Mouse (Mus musculus) intestine, embryonic 14.5 days (tissue): ENCODE data around the gene Elf3. TPM values are rescaled to one million over a fixed set of nuclear protein-coding genes. Genes with fewer than 3 reads are reported as not detected.

Experiments
- ATAC-seq: fragments of 200-750 bp; cut with Nextera tagmentation; replicated peaks from 2 replicates; pipeline ENCODE4 v1.8.0; 2017; ENCODE audit warnings: low read depth, moderate number of reproducible peaks, moderate TSS enrichment, moderate library complexity; ENCODE audit not compliant: low FRiP score, low TSS enrichment
- DNase-seq: peaks from one replicate; pipeline ENCODE4 v3.0.0-alpha.2; 2018; ENCODE audit warnings: low spot score
- H3K27ac ChIP-seq: fragments of 300-500 bp; sonication (generic); 2 replicates; pipeline ENCODE4 v1.5.1; 2014; ENCODE audit warnings: low read depth, mild to moderate bottlenecking, control low read depth
- H3K27me3 ChIP-seq: fragments of 300-500 bp; sonication (generic); replicated peaks from 2 replicates; pipeline ENCODE4 v1.6.1; 2014; ENCODE audit warnings: low read length, control low read depth; ENCODE audit not compliant: control insufficient read depth, insufficient read depth
- H3K36me3 ChIP-seq: fragments of 300-500 bp; sonication (generic); 2 replicates; pipeline ENCODE4 v1.6.1; 2014; ENCODE audit warnings: low read length, control low read depth; ENCODE audit not compliant: control insufficient read depth, insufficient read depth
- H3K4me1 ChIP-seq: fragments of 300-500 bp; sonication (generic); replicated peaks from 2 replicates; pipeline ENCODE4 v1.6.1; 2014; ENCODE audit warnings: low read length, control low read depth, mixed read lengths; ENCODE audit not compliant: control insufficient read depth, insufficient read depth
- H3K4me2 ChIP-seq: fragments of 300-500 bp; sonication (generic); 2 replicates; pipeline ENCODE4 v1.6.1; 2014; ENCODE audit warnings: low read length
- H3K4me3 ChIP-seq: fragments of 300-500 bp; sonication (generic); 2 replicates; pipeline ENCODE4 v1.5.1; 2014; ENCODE audit warnings: low read depth, low read length, control low read depth, mixed read lengths
- H3K9ac ChIP-seq: fragments of 300-500 bp; sonication (generic); 2 replicates; pipeline ENCODE4 v1.6.1; 2014; ENCODE audit warnings: mild to moderate bottlenecking, low read length
- H3K9me3 ChIP-seq: fragments of 300-500 bp; sonication (generic); 2 replicates; pipeline ENCODE4 v1.6.1; 2016; ENCODE audit warnings: low read length, control low read depth; ENCODE audit not compliant: control insufficient read depth
- WGBS: fragments of 180-500 bp; shearing (Covaris S2); extraction: QIAGEN DNeasy Blood & Tissue Kit; methylation state at CpG from one replicate; pipeline ENCODE4 v1.1.7; 2014; 5-methylcytosine and 5-hydroxymethylcytosine counted together
- polyA plus RNA-seq: library from polyadenylated mRNA; unstranded; fragments of >200 nt; fragmentation: Nextera tagmentation; extraction: Ambion mirVana; gene quantifications from 2 replicates; pipeline ENCODE4 v1.2.1, GENCODE M21; 2014

The Elf3 gene
- polyA plus RNA-seq, 1 experiment from 2014 or later: 169 TPM

DNA sequence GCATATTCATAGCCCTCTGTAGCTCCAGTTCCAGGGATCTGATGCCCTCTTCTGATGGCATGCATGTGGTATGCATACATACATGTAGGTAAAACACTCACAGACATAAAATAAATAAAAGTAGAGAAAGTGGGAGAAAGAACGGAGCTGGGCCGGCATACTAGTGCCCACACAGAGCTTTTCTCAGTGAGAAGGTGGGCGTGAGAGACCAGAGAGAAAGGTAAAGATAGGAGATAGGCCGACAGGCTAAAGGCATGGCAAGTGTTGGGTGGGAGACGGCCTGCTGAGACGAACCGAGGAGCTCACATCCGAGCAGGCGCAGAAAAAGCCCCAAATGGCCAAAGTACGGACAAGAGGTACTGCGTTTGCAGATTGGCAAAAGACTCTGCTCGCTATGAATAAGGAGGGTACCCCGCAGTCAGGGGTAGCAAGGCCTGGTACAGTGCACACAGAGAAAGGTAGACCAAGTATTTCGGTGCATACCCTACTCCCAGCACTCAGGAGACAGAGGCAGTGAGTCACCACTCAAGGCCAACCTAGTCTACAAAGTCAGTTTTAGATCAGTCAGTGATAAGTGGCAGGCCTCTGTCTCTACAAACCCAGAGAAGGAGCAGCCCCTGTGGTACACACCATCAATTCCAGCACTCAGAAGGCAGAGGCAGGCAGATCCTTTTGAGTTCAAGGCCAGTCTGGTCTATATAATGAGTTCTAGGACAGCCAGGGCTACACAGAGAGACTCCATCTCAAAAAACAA is 51.6 kb downstream of the Elf3 start:
- ATAC-seq: no peak
- no peaks in the 10 kb centered on the region for H3K9me3 ChIP-seq
- H3K27me3 ChIP-seq: no peaks in the 10 kb centered on the region
- no peak overlapping the region for H3K9ac ChIP-seq
- no peak overlapping the region for H3K27ac ChIP-seq
- H3K4me1 ChIP-seq: no peaks in the 10 kb centered on the region
- 88% methylated on average over 14 of the region's 14 CpGs for WGBS
- H3K4me3 ChIP-seq: no peak overlapping the region
- DNase-seq: no peak
- no peak overlapping the region for H3K4me2 ChIP-seq
- H3K36me3 ChIP-seq: no peaks in the 10 kb centered on the region

DNA sequence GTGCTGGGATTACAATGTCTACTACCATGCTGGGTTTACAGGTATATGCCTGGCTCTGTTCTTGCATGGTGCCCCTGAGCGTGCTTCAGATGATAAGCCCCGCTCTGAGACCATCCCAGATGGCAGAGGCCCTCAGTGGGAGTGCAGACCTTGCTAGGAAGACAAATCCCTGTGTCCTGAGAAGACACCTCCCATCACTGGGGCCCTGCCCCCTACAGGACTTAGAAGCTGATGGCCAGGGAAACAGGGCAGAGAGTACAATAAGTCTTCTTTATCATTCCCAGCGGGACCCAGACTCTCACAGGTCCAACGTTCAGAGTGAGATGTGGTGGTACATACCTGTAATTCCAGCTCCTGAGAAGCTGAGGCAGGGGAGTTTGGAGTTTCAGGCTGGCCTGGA is 53.1 kb downstream of the Elf3 start:
- no peaks in the 10 kb centered on the region for H3K4me1 ChIP-seq
- H3K36me3 ChIP-seq: no peaks in the 10 kb centered on the region
- WGBS: 51% methylated on average over 4 of the region's 4 CpGs
- H3K4me3 ChIP-seq: no peak overlapping the region
- DNase-seq: no peak
- H3K9ac ChIP-seq: no peak overlapping the region
- H3K9me3 ChIP-seq: no peaks in the 10 kb centered on the region
- ATAC-seq: no peak
- H3K27me3 ChIP-seq: no peaks in the 10 kb centered on the region
- H3K4me2 ChIP-seq: no peak overlapping the region
- H3K27ac ChIP-seq: peak overlapping the region; percentile 45

DNA sequence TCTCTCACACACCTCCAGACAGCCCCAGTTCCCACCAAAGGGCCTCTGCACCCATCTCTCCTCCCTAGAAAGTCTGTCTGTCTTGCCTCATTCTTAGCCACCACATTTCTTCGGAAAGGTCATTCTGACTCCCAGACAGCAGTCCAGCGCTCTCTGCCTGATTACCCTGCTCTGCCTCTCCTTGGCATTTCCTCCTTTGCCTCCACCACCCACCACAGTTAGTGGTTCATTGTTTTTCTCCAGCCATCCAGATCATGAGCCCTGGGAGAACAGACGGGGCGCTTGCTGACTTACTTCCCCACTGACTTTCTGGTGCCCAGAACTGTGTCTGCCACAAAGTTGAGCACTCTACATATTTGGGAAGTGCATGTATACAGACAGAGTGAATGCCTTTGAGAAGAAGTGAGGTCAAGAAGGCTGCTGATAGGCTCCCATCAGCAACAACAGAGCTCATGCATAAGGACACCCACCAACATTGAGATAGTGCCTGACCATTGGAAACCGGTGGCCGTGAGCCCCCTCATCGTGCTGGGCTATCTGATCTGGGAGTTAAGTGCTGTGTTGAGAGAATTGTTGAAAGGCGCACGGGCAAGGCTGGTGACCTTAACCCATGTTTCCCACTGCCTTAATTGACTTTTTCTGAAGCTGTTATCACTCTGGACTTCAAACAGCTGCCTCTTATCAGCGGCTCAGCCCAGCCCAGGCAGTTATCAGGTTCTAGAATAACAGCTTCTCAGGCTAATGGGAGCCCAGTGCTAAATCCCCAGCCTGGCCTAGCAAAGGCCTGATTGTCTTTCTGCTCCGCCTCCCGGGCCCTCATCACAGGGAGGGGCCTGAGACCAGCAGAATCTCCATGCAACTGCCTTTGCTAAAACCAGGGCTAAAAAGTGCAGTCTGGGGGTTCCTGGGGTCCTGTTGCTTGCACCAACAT is 53.9 kb downstream of the Elf3 start:
- Histone ChIP-seq H3K9ac (no peak overlapping the region), H3K4me2 (no peak overlapping the region), H3K27me3 (no peaks in the 10 kb centered on the region), H3K36me3 (no peaks in the 10 kb centered on the region), H3K4me3 (no peak overlapping the region), H3K9me3 (no peaks in the 10 kb centered on the region), H3K27ac (peak overlapping the region; percentile 51), H3K4me1 (no peaks in the 10 kb centered on the region)
- ATAC-seq: peak; percentile 77
- DNase-seq: peak; percentile 64
- 37% methylated on average over 12 of the region's 12 CpGs for WGBS

Other genes with a start within 250 kb of the Elf3 start
- gene Lgr6, start 153.3 kb downstream of the Elf3 start, polyA plus RNA-seq: 0.69 and 0.97 TPM in 2 replicates
- gene Ptpn7, start 125.9 kb downstream of the Elf3 start, polyA plus RNA-seq: 2.0 TPM in 2 replicates
- gene Arl8a, start 111.7 kb downstream of the Elf3 start, polyA plus RNA-seq: 54.2 and 55.1 TPM in 2 replicates
- gene Gpr37l1, start 90.9 kb downstream of the Elf3 start, polyA plus RNA-seq: 0.35 and 0.50 TPM in 2 replicates
- 129 and 132 TPM in 2 replicates for gene Rnpep, start 25.5 kb upstream of the Elf3 start, polyA plus RNA-seq
- 229 and 234 TPM in 2 replicates for gene Timm17a, start 55.2 kb upstream of the Elf3 start, polyA plus RNA-seq
- 10.1 and 11.0 TPM in 2 replicates for gene Lmod1, start 66.2 kb upstream of the Elf3 start, polyA plus RNA-seq
- 27.3 and 28.7 TPM in 2 replicates for gene Shisa4, start 116.7 kb upstream of the Elf3 start, polyA plus RNA-seq
- 121 and 133 TPM in 2 replicates for gene Ipo9, start 171.9 kb upstream of the Elf3 start, polyA plus RNA-seq